ENCODE assay signal across 26 mouse cellular contexts in genomic region chr2:139714206-139714605, GRCm38 (mm10). TPM values are rescaled to one million over a fixed set of nuclear protein-coding genes. Genes with fewer than 3 reads are reported as not detected.
"Had no signal": no experiment of that assay in that cellular context is flagged by ENCODE, and none has a peak within 500 bp of the region (broad histone marks: within the 10 kb centered on the region; RNA-seq: fewer than 3 reads in every experiment).

No protein-coding gene starts in this region.

- DNase-seq: cerebellum, postnatal 10 days; cerebellum, postnatal 14 days; cerebellum, postnatal 25 days; cerebellum, postnatal 36 days; embryo, embryonic 11 days; forebrain, postnatal 0 days; gastrocnemius, adult 2 months; gastrocnemius, postnatal 10 days; gastrocnemius, postnatal 14 days; gastrocnemius, postnatal 25 days; gastrocnemius, postnatal 36 days; heart, adult 11 months; heart, adult 18-20 months; heart, adult 2 months had no signal

- H3K36me3 ChIP-seq: embryonic facial prominence, embryonic 10.5 days; embryonic facial prominence, embryonic 12.5 days; embryonic facial prominence, embryonic 13.5 days; embryonic facial prominence, embryonic 15.5 days; forebrain, embryonic 10.5 days; forebrain, embryonic 12.5 days; forebrain, embryonic 15.5 days; heart, embryonic 10.5 days had no signal

- H3K27ac ChIP-seq: embryonic facial prominence, embryonic 10.5 days; embryonic facial prominence, embryonic 12.5 days; embryonic facial prominence, embryonic 13.5 days; embryonic facial prominence, embryonic 15.5 days; forebrain, embryonic 10.5 days; forebrain, embryonic 12.5 days; forebrain, embryonic 13.5 days; forebrain, embryonic 15.5 days; gastrocnemius, adult 2 months; heart, adult 2 months; heart, embryonic 10.5 days had no signal

- H3K27me3 ChIP-seq: embryonic facial prominence, embryonic 12.5 days; embryonic facial prominence, embryonic 13.5 days; embryonic facial prominence, embryonic 15.5 days; forebrain, embryonic 12.5 days; forebrain, embryonic 13.5 days; forebrain, embryonic 15.5 days had no signal

- H3K4me3 ChIP-seq: embryonic facial prominence, embryonic 10.5 days; embryonic facial prominence, embryonic 12.5 days; embryonic facial prominence, embryonic 13.5 days; embryonic facial prominence, embryonic 15.5 days; erythroblast, embryonic 14.5 days; forebrain, embryonic 10.5 days; forebrain, embryonic 12.5 days; forebrain, embryonic 13.5 days; forebrain, embryonic 15.5 days; gastrocnemius, adult 2 months; heart, adult 2 months; heart, embryonic 10.5 days had no signal

- H3K4me1 ChIP-seq: embryonic facial prominence, embryonic 10.5 days; embryonic facial prominence, embryonic 12.5 days; embryonic facial prominence, embryonic 15.5 days; forebrain, embryonic 10.5 days; forebrain, embryonic 13.5 days; forebrain, embryonic 15.5 days; heart, embryonic 10.5 days had no signal

RNA-seq across cellular contexts. Expression of gene Ism1, which starts 36.2 kb away (rescaled TPM):
- total RNA-seq: common myeloid progenitor, adult 5-6 weeks; granulocyte monocyte progenitor cell, adult 5-6 weeks had no signal
- polyA plus RNA-seq: erythroblast, embryonic 14.5 days had no signal
